Mouse (Mus musculus) megakaryocyte, embryonic 14.5 days (primary cell): ENCODE data around the gene Id1. TPM values are rescaled to one million over a fixed set of nuclear protein-coding genes. Genes with fewer than 3 reads are reported as not detected.

Experiments used
- H3K27me3 ChIP-seq: replicated peaks from 2 replicates; pipeline ENCODE3; 2012; ENCODE audit warnings: inconsistent platforms
- H3K36me3 ChIP-seq: replicated peaks from 2 replicates; pipeline ENCODE3; 2012; ENCODE audit warnings: low read length, inconsistent platforms, mixed read lengths
- H3K4me1 ChIP-seq: 2 replicates; pipeline ENCODE4 v1.6.1; 2012; ENCODE audit warnings: inconsistent platforms
- H3K4me3 ChIP-seq: replicated peaks from 2 replicates; pipeline ENCODE3; 2012; ENCODE audit warnings: moderate library complexity, mild to moderate bottlenecking, inconsistent platforms
- H3K9me3 ChIP-seq: 2 replicates; pipeline ENCODE4 v1.6.1; 2012; ENCODE audit warnings: inconsistent platforms
- FLI1 ChIP-seq: IDR thresholded peaks from 2 replicates; pipeline ENCODE4 v1.6.1; 2012; ENCODE audit warnings: low read length, inconsistent platforms, mixed read lengths
- GATA1 ChIP-seq: IDR thresholded peaks from 3 replicates; pipeline ENCODE4 v1.6.1; 2012; ENCODE audit warnings: mixed read lengths, low read length, inconsistent platforms, borderline replicate concordance
- polyA plus RNA-seq: library from polyadenylated mRNA; stranded (reverse); fragments of >175 nt; gene quantifications from 2 replicates; pipeline ENCODE4 v1.2.3, GENCODE M21; 2012; ENCODE audit warnings: low replicate concordance; ENCODE audit not compliant: insufficient read depth

The Id1 gene
- polyA plus RNA-seq, 1 experiment, result 45.9 TPM

- Histone ChIP-seq H3K36me3 (peaks cover 99% of the 10 kb centered on the region), H3K9me3 (peaks cover 4% of the 10 kb centered on the region), H3K27me3 (no peaks in the 10 kb centered on the region), H3K4me1 (peaks cover 31% of the 10 kb centered on the region), H3K4me3 (no peak overlapping the region)
- TF ChIP-seq FLI1 (no peak), GATA1 (no peak)
Measured at GRCm38 (mm10) chr2:152700725-152701124, 35.3 kb upstream of the Id1 start.

DNA sequence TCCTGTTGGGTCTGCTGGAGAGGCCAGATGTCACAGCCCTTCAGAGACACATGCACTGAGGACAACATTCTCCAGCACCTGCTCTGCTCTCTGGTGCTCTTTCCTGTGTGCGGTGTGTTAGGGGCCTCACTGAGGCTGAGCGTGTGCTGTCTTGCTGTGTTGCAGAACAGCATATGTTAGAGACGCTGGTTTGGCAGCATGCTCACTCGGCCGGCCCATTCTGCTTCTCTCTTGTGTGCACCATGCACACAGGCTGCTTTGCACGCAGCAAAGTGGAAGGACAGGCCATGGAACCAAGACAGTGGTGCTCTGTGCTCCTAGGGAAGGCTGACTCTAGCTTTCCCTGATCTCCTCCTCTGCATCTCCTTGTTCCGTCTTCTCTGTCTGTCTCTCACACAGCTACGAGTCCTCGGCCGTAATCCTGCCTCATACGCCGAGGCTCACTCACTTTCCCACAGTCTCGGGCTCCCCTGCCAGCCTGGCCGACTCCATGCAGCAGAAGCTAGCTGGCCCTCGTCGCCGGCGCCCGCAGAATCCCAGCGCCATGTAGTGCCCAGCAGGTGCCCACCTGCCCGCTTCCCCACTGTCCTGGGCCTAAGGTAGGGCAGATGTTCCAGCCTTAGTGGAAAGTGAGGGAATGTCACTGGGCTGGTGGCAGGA lies 32.3 kb upstream of the Id1 start:
- peaks cover 4% of the 10 kb centered on the region for H3K9me3 ChIP-seq
- H3K4me1 ChIP-seq, result peaks cover 23% of the 10 kb centered on the region
- no peak for TF ChIP-seq GATA1
- no peak for TF ChIP-seq FLI1
- no peaks in the 10 kb centered on the region for H3K27me3 ChIP-seq
- H3K4me3 ChIP-seq, result no peak overlapping the region
- H3K36me3 ChIP-seq, result peaks cover 97% of the 10 kb centered on the region

- Histone ChIP-seq H3K9me3 (peaks cover 4% of the 10 kb centered on the region), H3K36me3 (peaks cover 96% of the 10 kb centered on the region), H3K4me3 (no peak overlapping the region), H3K4me1 (peaks cover 26% of the 10 kb centered on the region), H3K27me3 (no peaks in the 10 kb centered on the region)
- TF ChIP-seq GATA1, result no peak
- no peak for TF ChIP-seq FLI1
Measured at GRCm38 (mm10) chr2:152704256-152704605, 31.8 kb upstream of the Id1 start.

- no peaks in the 10 kb centered on the region for H3K27me3 ChIP-seq
- H3K4me1 ChIP-seq, result peaks cover 29% of the 10 kb centered on the region
- TF ChIP-seq FLI1 (no peak), GATA1 (no peak)
- no peak overlapping the region for H3K4me3 ChIP-seq
- H3K36me3 ChIP-seq, result peaks cover 94% of the 10 kb centered on the region
- peaks cover 4% of the 10 kb centered on the region for H3K9me3 ChIP-seq
Measured at GRCm38 (mm10) chr2:152704811-152705370, 31.2 kb upstream of the Id1 start.

DNA sequence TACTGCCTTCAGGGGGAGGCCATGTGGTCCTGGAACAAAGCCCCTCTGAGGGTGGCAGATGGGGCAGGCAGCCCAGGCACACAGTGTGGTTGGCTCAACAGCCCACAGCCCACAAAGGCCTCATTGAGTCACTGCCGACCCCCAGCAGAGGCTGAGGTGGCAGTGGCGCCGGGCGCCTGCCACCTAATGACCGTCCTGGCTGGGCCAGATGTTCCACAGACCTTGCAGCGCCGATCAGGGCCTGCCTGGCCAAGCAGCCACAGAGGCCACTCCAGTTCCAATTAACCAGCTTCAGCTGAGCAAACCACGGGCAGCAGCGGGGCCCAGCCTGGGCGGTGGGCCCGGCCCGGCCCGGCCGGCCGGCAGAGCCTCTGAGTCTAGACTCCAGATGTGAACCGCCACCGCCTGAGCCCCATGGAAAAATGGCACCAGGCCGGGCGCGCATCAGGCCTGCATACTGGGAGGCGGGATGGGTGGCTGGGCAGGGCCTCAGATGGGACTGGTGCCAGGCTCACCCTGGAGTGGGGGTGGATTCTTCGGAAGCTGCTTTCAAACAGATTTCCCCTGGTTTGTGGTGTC lies 30.0 kb upstream of the Id1 start:
- H3K4me1 ChIP-seq, result peaks cover 39% of the 10 kb centered on the region
- H3K27me3 ChIP-seq, result no peaks in the 10 kb centered on the region
- no peak overlapping the region for H3K4me3 ChIP-seq
- TF ChIP-seq FLI1 (no peak), GATA1 (no peak)
- H3K9me3 ChIP-seq, result peaks cover under 1% of the 10 kb centered on the region
- peaks cover 92% of the 10 kb centered on the region for H3K36me3 ChIP-seq

DNA sequence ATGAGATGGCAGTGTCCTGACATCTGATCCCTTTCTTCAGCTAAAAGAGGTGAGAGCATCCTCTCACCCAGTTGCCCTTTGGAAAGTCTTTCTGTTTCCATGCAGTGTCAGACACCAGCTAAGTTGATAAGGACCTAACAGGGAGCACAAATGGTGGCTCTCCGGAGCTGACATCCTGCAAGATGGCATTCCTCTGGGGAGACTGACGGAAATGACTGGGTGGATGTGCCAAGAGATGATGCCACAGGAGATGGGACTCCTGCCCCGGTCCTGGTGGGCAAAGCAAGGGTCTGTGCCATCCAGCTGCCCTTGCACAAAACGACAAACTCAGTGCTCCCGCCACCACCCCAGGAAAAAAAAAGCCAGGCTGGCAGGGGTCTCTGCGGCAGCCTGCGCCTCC lies 28.9 kb upstream of the Id1 start:
- TF ChIP-seq FLI1 (no peak), GATA1 (no peak)
- no peaks in the 10 kb centered on the region for H3K9me3 ChIP-seq
- H3K4me1 ChIP-seq, result peaks cover 35% of the 10 kb centered on the region
- H3K4me3 ChIP-seq, result no peak overlapping the region
- H3K36me3 ChIP-seq, result peaks cover 88% of the 10 kb centered on the region
- no peaks in the 10 kb centered on the region for H3K27me3 ChIP-seq

DNA sequence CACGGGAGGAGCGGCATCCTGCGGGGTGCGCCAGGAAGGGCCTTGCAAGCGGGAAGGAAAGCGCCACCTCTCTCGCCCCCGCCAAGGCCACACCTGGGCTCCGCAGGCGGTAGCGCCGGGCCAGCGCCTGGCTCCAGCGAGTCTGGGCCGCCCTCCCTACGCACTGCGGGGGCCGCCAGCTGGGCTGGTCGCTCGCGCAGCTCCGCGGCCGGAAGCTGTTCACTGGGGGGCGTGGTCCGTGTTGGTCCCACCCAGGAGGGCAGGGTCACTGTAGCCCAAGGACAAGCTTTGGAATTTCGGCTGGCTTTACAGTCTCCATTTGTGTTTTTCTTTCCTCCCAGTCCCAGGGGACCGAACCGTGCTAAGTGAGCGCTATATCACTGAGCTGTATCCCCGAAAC lies 28.4 kb upstream of the Id1 start:
- H3K27me3 ChIP-seq, result no peaks in the 10 kb centered on the region
- TF ChIP-seq GATA1 (no peak), FLI1 (no peak)
- peaks cover 85% of the 10 kb centered on the region for H3K36me3 ChIP-seq
- H3K4me3 ChIP-seq, result no peak overlapping the region
- peaks cover 35% of the 10 kb centered on the region for H3K4me1 ChIP-seq
- no peaks in the 10 kb centered on the region for H3K9me3 ChIP-seq

DNA sequence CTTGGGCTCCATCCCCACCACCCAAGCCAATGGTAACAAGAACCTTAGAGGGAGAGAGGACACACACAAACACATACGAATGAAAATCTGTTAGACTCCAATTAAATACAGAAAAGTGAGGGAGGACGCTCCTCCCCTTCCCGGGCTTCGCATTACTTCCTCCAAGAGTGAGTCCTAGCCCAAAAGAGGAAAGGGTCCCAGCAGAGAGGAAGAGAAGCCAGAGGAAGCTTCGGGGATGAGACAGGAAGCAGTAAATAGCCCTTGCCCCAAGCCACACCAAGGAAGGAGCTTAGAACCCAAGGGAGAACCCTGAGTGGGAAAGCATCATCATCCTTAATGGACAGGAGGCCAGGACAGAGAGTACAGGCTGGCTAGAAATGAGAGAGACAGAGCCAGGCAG lies 27.0 kb upstream of the Id1 start:
- H3K4me3 ChIP-seq, result no peak overlapping the region
- H3K36me3 ChIP-seq, result peaks cover 79% of the 10 kb centered on the region
- no peaks in the 10 kb centered on the region for H3K27me3 ChIP-seq
- H3K9me3 ChIP-seq, result no peaks in the 10 kb centered on the region
- TF ChIP-seq GATA1, result no peak
- TF ChIP-seq FLI1, result no peak
- peaks cover 31% of the 10 kb centered on the region for H3K4me1 ChIP-seq

DNA sequence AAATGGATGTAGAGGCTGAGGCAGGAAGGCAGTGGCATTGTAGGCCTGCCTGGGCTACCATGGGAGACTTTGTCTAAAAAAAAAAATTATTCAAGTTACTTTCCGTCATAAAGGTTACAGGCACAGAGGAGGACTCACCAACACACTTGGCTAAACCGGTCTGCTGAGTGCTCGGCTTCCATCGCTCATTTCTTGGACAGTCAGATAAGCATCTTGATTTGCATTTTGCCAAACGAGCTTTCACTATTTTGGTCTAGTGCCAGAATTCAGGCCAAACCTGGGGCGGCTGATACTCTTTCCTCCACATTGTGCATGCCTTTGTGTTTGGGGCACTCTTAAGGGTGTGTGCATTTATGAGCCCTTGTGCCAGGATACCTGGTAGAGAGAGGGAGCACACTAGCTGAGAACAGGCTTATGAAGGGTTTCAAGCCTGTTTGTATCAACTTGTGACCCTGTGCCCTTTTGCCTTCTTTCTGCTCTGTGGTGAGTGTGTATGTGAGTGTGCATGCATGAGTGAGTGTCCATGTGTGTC lies 19.7 kb upstream of the Id1 start:
- H3K4me3 ChIP-seq, result no peak overlapping the region
- TF ChIP-seq GATA1 (no peak), FLI1 (no peak)
- peaks cover 8% of the 10 kb centered on the region for H3K27me3 ChIP-seq
- no peaks in the 10 kb centered on the region for H3K9me3 ChIP-seq
- H3K36me3 ChIP-seq, result peaks cover 22% of the 10 kb centered on the region
- H3K4me1 ChIP-seq, result peaks cover 2% of the 10 kb centered on the region

GRCm38 (mm10) chr2:152717652-152718051 lies 18.4 kb upstream of the Id1 start:
- no peaks in the 10 kb centered on the region for H3K4me1 ChIP-seq

More at GRCm38 (mm10) chr2:152717652-152718051, 18.4 kb upstream of the Id1 start:
- H3K27me3 ChIP-seq, result peaks cover 9% of the 10 kb centered on the region
- H3K9me3 ChIP-seq, result no peaks in the 10 kb centered on the region
- no peak overlapping the region for H3K4me3 ChIP-seq
- H3K36me3 ChIP-seq, result peaks cover 15% of the 10 kb centered on the region
- TF ChIP-seq GATA1 (no peak), FLI1 (no peak)
